Mouse (Mus musculus): ENCODE measurements around the gene Tst.

- TF ChIP-seq CTCF (IDR thresholded peaks at IDR 0.05; ENCODE audit: borderline replicate concordance, insufficient read depth, low read depth, low read length) = no peak
- TF ChIP-seq POLR2A (IDR thresholded peaks at IDR 0.05; ENCODE audit: borderline replicate concordance, insufficient read depth, low read length) = no peak
Observed at GRCm38 (mm10) chr15:78390855-78391254, 14.9 kb downstream of the Tst start.

Measured in cerebellum, adult 2 months (tissue).